Mouse (Mus musculus): ENCODE measurements at regions not wholly inside any gene's neighbourhood (a gene's known extent, or its start where the extent isn't known, plus 50 kb on each side); places are given as distances from the start of the nearest gene placed in this dataset.
A peak's percentile ranks its signal among the peaks of the same experiment; 100 is the strongest.

DNA sequence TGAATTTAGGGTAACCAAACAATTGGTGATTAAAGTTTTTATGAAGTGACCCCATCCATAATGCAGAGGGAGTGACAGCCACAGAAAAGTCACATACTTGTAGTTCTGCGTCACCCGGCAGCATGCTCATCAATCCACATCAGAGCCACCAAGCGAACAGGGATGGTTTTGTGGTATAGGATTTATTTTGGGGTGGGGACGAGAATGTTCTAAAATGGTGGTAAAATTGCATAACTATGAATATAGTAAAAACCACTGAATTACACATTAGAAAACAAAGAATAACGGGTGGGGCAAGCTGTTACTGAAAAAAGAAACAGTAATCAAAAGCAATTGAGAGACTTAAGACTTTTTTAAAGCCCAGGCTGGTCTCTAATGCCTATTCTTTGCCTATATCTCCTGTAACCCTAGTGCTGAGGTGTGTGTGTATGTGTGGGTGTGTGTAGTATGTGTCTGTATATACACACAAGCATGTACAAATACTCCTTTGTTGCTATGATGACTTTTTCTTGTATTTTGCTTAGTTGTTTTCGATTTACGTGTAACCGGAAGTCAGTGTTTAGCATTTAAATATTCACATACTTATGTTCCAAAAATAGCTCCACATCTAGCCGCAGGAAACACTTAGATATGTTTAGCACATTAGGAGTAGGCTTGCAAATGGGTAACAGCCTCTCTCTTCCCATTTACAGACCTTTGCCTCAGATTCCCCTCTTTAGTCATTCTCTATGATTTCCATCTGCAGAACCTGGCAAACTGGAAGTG lies 57.4 kb upstream of the Jak2 start:
- ATAC-seq (replicated peaks; ENCODE audit: low read depth, poor library complexity, severe bottlenecking): no peak

- no peak for ATAC-seq (replicated peaks; ENCODE audit: low read depth, poor library complexity, severe bottlenecking)
Observed at GRCm38 (mm10) chr19:29196186-29196585, 55.4 kb upstream of the Jak2 start.

DNA sequence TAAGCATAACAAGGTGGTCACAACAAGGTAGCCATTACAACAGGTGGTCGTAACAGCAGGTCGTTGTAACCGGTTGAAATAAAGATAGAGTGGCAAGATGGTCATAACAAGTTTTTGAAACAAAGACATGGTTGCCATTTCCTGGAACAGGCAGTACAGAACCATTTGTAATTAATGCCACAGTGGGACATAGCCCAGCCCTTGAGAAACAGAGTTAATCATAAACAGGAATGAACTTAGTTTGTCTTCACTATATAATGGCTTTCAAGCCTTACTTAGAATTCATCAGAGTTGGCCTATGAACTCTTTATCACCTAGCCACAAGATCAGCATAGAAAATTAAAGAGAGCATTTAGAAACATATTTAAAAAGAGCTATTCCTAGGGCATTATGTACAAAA lies 53.0 kb upstream of the Jak2 start:
- ATAC-seq (replicated peaks; ENCODE audit: low read depth, poor library complexity, severe bottlenecking): no peak

DNA sequence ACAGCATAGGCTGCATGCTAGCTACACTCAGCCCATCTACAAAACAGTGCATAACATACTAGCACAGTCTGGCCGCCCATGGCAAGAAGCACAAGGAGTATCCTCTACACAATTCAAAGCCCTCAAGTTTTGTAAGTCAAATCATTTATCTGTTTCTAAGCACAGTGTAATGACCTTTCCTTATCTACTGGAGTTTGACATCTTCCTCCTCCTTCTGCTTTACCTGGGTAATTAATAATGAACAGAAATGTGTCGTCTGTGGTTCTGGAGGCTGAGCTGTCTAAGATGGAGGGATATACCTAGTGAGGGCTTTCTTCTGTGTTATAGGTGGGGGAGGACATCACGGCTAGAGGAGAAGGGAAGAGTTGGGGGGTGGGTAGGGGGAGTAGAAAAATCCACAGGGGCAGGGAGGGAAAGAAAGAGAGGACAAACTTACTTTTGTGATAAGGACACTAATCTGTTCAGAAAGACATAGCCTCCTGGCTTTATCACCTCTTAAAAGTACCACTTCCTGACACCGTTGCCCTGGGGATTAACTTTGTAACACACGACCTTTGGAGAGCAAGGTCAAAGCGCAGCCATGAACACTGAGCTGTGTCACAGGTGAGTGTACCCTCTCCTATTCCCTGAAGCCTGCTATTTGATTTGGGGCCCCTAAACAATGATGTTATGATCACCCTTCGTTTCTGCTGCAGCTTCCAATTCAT lies 52.4 kb upstream of the Jak2 start:
- 0 out of 2 replicates have a peak, but pooled peaks have one; percentile 15 for ATAC-seq (replicated peaks; ENCODE audit: low read depth, poor library complexity, severe bottlenecking)

GRCm38 (mm10) chr19:29201674-29202073 lies 50.0 kb upstream of the Jak2 start:
- no peak for ATAC-seq (replicated peaks; ENCODE audit: low read depth, poor library complexity, severe bottlenecking)

All from common myeloid progenitor, adult 5-6 weeks (primary cell).